Mouse (Mus musculus) liver, postnatal 0 days (tissue): Measurements from ENCODE around the gene Serping1. TPM values are rescaled to one million over a fixed set of nuclear protein-coding genes. Genes with fewer than 3 reads are reported as not detected.
A peak's percentile ranks its signal among the peaks of the same experiment; 100 is the strongest.

Experiments
- ATAC-seq: fragments of 200-750 bp; cut with Nextera tagmentation; 2 replicates; pipeline ENCODE4 v1.8.0; 2017; ENCODE audit warnings: mild to moderate bottlenecking, moderate library complexity
- DNase-seq: peaks from one replicate; pipeline ENCODE4 v3.0.0-alpha.2; 2016
- H3K27ac ChIP-seq: fragments of 300-500 bp; sonication (generic); 2 replicates; pipeline ENCODE4 v1.5.1; 2014; ENCODE audit warnings: antibody characterized with exemption, moderate library complexity, mild to moderate bottlenecking, low read depth
- H3K27me3 ChIP-seq: fragments of 300-500 bp; sonication (generic); 2 replicates; pipeline ENCODE4 v1.6.1; 2014; ENCODE audit warnings: low read length, control low read depth, mixed read lengths; ENCODE audit not compliant: insufficient read depth
- H3K36me3 ChIP-seq: fragments of 300-500 bp; sonication (generic); replicated peaks from 2 replicates; pipeline ENCODE4 v1.6.1; 2014; ENCODE audit warnings: mild to moderate bottlenecking, control low read depth, low read length, moderate library complexity, mixed read lengths; ENCODE audit not compliant: insufficient read depth
- H3K4me1 ChIP-seq: fragments of 300-500 bp; sonication (generic); 2 replicates; pipeline ENCODE4 v1.6.1; 2014; ENCODE audit warnings: antibody characterized with exemption, mild to moderate bottlenecking, control low read depth; ENCODE audit not compliant: insufficient read depth
- H3K4me2 ChIP-seq: fragments of 300-500 bp; sonication (generic); 2 replicates; pipeline ENCODE4 v1.6.1; 2014; ENCODE audit warnings: low read depth, mild to moderate bottlenecking, low read length, moderate library complexity, mixed read lengths
- H3K4me3 ChIP-seq: fragments of 300-500 bp; sonication (generic); 2 replicates; pipeline ENCODE4 v1.5.1; 2014; ENCODE audit warnings: low read depth, low read length
- H3K9ac ChIP-seq: fragments of 300-500 bp; sonication (generic); replicated peaks from 2 replicates; pipeline ENCODE4 v1.6.1; 2014; ENCODE audit warnings: mild to moderate bottlenecking, moderate library complexity
- H3K9me3 ChIP-seq: fragments of 300-500 bp; sonication (generic); 2 replicates; pipeline ENCODE4 v1.6.1; 2016; ENCODE audit warnings: mild to moderate bottlenecking, control low read depth, low read length, mixed read lengths
- CTCF ChIP-seq: sonication (generic); IDR thresholded peaks from 2 replicates; pipeline ENCODE4 v1.5.1; 2016; ENCODE audit warnings: antibody characterized with exemption, low read depth
- EP300 ChIP-seq: IDR thresholded peaks from 2 replicates; pipeline ENCODE4 v1.6.1; 2016; ENCODE audit warnings: antibody characterized with exemption, low read depth, mild to moderate bottlenecking
- WGBS: fragments of 180-500 bp; shearing (Covaris S2); extraction: QIAGEN DNeasy Blood & Tissue Kit; methylation state at CpG from one replicate; pipeline ENCODE4 v1.1.7; 2014; ENCODE audit not compliant: insufficient replicate concordance; 5-methylcytosine and 5-hydroxymethylcytosine counted together
- polyA plus RNA-seq: library from polyadenylated mRNA; unstranded; fragments of >200 nt; fragmentation: Nextera tagmentation; extraction: Ambion mirVana; gene quantifications from 2 replicates; pipeline ENCODE4 v1.2.1, GENCODE M21; 2015

Gene Serping1
- polyA plus RNA-seq, 1 experiment from 2014 or later, result 344 TPM

DNA sequence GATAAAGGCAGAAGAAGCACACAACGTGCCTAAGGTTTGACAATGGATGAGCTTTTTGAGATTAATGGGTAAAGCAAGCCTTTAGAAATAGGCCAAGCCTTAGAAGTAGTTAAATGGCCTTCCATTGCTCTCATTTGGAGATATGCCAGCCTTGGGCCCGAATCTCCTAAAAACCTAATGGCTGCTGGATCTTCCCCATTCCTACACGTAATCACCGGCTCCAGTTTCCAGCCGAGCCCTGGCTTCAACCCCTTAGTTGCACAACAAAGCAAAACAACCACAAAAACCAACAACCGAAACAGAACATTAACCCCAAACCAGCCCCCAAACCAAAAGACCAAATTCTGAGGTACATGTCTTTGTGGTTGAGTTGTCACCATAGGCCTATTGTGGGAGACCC is 421 bp upstream of the Serping1 start:
- Histone ChIP-seq H3K36me3 (0 out of 2 replicates have a peak, but pooled peaks cover 4% of the 10 kb centered on the region), H3K4me3 (no peak overlapping the region), H3K27ac (peak overlapping the region; percentile 70), H3K4me1 (peaks cover 12% of the 10 kb centered on the region), H3K9ac (no peak overlapping the region), H3K4me2 (0 out of 2 replicates have a peak overlapping the region, but pooled peaks have one; percentile 69), H3K9me3 (no peaks in the 10 kb centered on the region), H3K27me3 (peaks cover 2% of the 10 kb centered on the region; the same call in 1 of the 2 replicates)
- ATAC-seq (no peak), DNase-seq (no peak)
- TF ChIP-seq EP300 (no peak), CTCF (no peak)
- 57% methylated on average over 6 of the region's 6 CpGs for WGBS

- H3K27me3 ChIP-seq, result peaks cover 2% of the 10 kb centered on the region; the same call in 1 of the 2 replicates
Measured at GRCm38 (mm10) chr2:84774751-84775150, 493 bp downstream of the Serping1 start.

DNA sequence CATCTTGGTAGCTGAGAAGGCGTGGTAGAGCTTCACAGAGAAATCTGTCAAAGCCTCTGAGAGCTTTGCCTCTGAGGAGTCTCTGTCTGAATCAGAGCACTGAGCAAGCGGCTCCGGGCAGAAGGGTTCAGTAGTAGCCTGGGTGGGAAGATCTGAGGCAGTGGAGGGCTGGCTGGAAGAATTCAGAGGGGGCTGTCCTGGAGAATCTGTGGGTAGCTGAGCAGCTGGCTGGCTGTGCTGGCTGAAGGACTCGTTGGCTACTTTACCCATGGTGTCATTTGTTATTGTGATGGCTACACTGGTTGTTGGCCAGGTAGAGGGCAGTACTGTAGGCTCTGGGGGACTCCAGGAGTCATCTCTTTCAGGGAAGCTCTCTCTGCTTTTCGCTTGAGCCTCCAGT is 2.0 kb downstream of the Serping1 start:
- no peak overlapping the region for H3K27ac ChIP-seq
- WGBS, result 64% methylated on average over 5 of the region's 5 CpGs
- H3K4me1 ChIP-seq, result peaks cover 12% of the 10 kb centered on the region
- H3K4me2 ChIP-seq, result peak overlapping the region; percentile 69
- DNase-seq (no peak), ATAC-seq (no peak)
- peaks cover 2% of the 10 kb centered on the region; the same call in 1 of the 2 replicates for H3K27me3 ChIP-seq
- TF ChIP-seq CTCF, result no peak
- H3K9me3 ChIP-seq, result no peaks in the 10 kb centered on the region
- H3K36me3 ChIP-seq, result peaks cover 8% of the 10 kb centered on the region; the same call in 1 of the 2 replicates
- no peak overlapping the region; the same call in 1 of the 2 replicates for H3K9ac ChIP-seq
- no peak overlapping the region for H3K4me3 ChIP-seq

More at GRCm38 (mm10) chr2:84774751-84775150, 493 bp downstream of the Serping1 start:
- peaks cover 4% of the 10 kb centered on the region; the same call in 1 of the 2 replicates for H3K36me3 ChIP-seq
- peak overlapping the region; percentile 70 for H3K27ac ChIP-seq
- H3K4me2 ChIP-seq, result peak overlapping the region; percentile 69
- ATAC-seq (peak; percentile 88), DNase-seq (peak; percentile 63)
- peak overlapping the region; percentile 48 for H3K4me3 ChIP-seq
- 27% methylated on average over 15 of the region's 15 CpGs for WGBS
- H3K9me3 ChIP-seq, result no peaks in the 10 kb centered on the region
- TF ChIP-seq CTCF, result no peak
- no peak for TF ChIP-seq EP300
- H3K9ac ChIP-seq, result peak overlapping the region; percentile 54
- peaks cover 12% of the 10 kb centered on the region for H3K4me1 ChIP-seq

- Histone ChIP-seq H3K4me2 (no peak overlapping the region), H3K9ac (no peak overlapping the region), H3K36me3 (peaks cover 8% of the 10 kb centered on the region; the same call in 1 of the 2 replicates), H3K27me3 (peaks cover 2% of the 10 kb centered on the region; the same call in 1 of the 2 replicates), H3K27ac (no peak overlapping the region), H3K4me3 (no peak overlapping the region), H3K4me1 (peaks cover 12% of the 10 kb centered on the region), H3K9me3 (no peaks in the 10 kb centered on the region)
- TF ChIP-seq CTCF, result no peak
- no peak for TF ChIP-seq EP300
- no peak for ATAC-seq
- 72% methylated on average over 4 of the region's 4 CpGs for WGBS
- DNase-seq, result no peak
Measured at GRCm38 (mm10) chr2:84772454-84772853, 2.8 kb downstream of the Serping1 start.

- Histone ChIP-seq H3K4me1 (peaks cover 9% of the 10 kb centered on the region), H3K9ac (no peak overlapping the region), H3K4me3 (no peak overlapping the region), H3K27me3 (peaks cover 2% of the 10 kb centered on the region; the same call in 1 of the 2 replicates), H3K9me3 (no peaks in the 10 kb centered on the region), H3K27ac (no peak overlapping the region), H3K36me3 (peaks cover 10% of the 10 kb centered on the region), H3K4me2 (no peak overlapping the region)
- TF ChIP-seq EP300 (no peak), CTCF (no peak)
- ATAC-seq, result no peak
- 57% methylated on average over 6 of the region's 6 CpGs for WGBS
- no peak for DNase-seq
Measured at GRCm38 (mm10) chr2:84770501-84770900, 4.7 kb downstream of the Serping1 start.

DNA sequence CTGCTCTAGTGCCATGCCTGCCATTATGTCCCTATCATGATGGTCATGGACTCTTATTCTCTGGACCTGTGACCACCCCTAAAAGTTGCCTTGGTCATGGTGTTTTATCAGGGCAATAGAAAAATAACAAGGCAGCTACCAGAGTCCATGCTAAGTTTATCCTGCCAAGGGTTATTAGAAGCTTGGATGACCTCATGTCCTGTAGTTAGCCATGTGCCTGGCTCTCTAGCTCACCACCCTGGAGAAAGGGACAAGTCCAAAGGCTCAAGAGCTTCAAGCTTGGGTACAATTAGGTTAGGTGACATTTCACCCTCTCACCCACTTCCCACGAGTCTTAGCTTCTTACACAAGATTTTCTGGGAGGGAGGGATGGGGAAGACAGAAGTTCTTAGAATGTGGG is 12.4 kb downstream of the Serping1 start:
- TF ChIP-seq EP300 (no peak), CTCF (no peak)
- Histone ChIP-seq H3K9ac (no peak overlapping the region), H3K36me3 (peaks cover 7% of the 10 kb centered on the region), H3K4me2 (no peak overlapping the region), H3K4me1 (peaks cover 3% of the 10 kb centered on the region; the same call in 1 of the 2 replicates), H3K27ac (0 out of 2 replicates have a peak overlapping the region, but pooled peaks have one; percentile 12), H3K27me3 (no peaks in the 10 kb centered on the region), H3K4me3 (no peak overlapping the region), H3K9me3 (no peaks in the 10 kb centered on the region)
- ATAC-seq, result no peak
- WGBS, result 36% methylated on average over 1 of the region's 1 CpGs
- no peak for DNase-seq
